Mouse (Mus musculus) frontal cortex, postnatal 10 days (tissue): ENCODE measurements around the gene Pdgfd.
"Not testable (repeated sequence)": the region's sequence is repeated elsewhere in the genome, so short reads cannot be mapped to it uniquely, and the experiment has no call there.

Source experiments
- DNase-seq, 2 experiments: peaks; one replicate each; pipeline ENCODE4 v3.0.0; 2022; ENCODE audit warnings: low spot score in 2 of 2, mixed read lengths in 1 of 2

Pdgfd gene

GRCm38 (mm10) chr9:6168391-6169037, at the start of gene Pdgfd:
TSS of gene Pdgfd (plus strand) at chr9:6168584.
- peak in 1 of 2 experiments; percentile 27 for DNase-seq

DNA sequence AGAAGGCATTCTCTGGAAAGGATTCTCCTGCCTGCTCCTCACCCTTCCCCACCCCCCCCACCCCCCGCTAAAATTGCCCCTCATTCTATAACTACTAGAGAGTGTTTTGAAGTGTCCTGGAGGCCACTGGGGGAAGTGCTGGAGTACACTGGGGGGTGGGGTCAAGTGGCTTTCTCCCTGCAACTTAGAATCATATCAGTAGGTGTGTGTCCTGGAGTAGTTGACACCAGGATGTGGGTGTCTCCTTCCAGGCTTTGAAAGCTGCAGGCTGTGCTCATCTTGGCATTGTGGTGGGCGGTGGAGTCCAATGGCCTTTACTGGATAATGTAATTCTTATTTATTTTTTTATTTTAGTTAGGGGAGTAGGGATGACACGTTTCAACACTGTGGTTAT, 651 bp downstream of the Pdgfd start:
- no peak for DNase-seq

GRCm38 (mm10) chr9:6170962-6171361, 2.6 kb downstream of the Pdgfd start:
- DNase-seq, result no peak

- no peak for DNase-seq
Measured at GRCm38 (mm10) chr9:6173276-6173675, 4.9 kb downstream of the Pdgfd start.

DNA sequence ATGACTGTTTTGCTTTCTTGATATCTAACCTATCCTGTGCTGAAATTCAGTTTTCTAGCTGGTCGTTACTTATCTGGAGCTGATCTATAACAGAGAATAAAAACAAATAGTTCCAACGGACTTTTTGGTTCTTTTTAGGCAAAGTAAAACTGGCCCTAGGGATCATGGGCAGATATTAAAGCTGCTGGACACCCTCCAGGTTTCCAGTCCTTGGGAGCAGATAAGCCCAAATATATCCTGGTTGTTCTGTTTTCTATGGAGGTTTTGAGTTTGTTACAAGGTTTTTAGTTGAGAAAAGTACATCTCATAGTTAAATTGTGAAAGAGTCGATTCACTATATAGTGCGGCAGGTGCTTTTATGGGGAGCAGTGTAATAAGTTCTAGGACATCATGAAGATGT, 7.3 kb downstream of the Pdgfd start:
- no peak for DNase-seq

- DNase-seq, result no peak
Measured at GRCm38 (mm10) chr9:6182307-6182923, 14.0 kb downstream of the Pdgfd start.

DNA sequence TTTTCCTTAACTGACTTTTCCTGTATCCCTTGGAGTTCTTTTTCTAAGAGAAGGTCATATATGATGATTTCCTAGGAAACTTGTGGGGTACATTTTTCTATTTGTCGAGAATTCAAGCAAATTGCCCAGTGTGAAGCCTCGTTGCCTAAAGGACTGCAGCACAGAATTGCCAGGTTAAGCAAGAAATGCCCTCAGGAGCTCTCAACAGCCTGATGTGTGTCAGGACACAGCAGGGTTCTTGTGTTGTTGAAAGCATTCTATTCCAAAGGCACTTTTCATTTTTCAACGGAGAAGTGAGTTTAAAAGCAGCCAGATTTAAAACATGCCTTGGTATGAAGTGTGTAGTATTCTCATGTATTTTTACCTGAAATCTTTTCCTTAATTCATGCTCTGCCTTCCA, 19.6 kb downstream of the Pdgfd start:
- DNase-seq, result no peak

DNA sequence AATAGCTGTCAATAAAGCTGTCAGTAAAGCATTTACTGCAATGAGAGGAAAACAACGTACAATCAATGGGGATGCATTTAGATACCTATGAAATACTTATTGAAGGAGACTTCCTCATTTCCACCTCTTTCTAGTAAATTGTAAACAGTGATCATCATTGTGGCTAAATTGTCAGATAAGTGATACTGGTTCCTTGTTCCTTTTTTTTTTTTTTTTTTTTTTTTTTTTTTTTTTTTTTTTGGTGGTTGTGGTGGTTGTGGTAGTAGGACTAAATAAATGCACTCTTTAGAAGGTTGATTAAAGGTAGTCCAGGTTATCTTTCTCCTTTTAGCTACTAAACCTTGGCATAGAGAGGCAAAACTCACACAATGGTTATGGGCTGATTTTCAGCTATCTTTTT, 25.0 kb downstream of the Pdgfd start:
- no peak for DNase-seq

- DNase-seq, result no peak
Measured at GRCm38 (mm10) chr9:6212862-6213261, 44.5 kb downstream of the Pdgfd start.

DNA sequence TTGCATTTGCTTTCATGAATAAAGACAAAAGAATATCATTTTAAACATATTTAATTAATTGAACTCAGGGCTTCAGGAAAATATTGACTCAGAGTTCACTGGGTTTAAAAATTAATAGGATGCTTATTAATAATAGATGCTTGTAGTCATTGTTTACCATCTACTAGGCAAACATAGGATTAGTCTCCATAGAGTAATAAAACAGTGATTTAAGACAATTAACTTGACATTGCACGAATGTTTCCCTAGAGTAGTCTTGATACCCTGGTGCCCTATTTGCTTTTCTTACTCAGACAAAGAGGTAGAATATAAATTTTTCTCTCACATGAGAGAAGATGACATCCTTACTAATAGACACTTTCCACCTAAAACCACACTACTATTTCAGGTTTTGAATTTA, 49.1 kb downstream of the Pdgfd start:
- DNase-seq, result no peak

DNA sequence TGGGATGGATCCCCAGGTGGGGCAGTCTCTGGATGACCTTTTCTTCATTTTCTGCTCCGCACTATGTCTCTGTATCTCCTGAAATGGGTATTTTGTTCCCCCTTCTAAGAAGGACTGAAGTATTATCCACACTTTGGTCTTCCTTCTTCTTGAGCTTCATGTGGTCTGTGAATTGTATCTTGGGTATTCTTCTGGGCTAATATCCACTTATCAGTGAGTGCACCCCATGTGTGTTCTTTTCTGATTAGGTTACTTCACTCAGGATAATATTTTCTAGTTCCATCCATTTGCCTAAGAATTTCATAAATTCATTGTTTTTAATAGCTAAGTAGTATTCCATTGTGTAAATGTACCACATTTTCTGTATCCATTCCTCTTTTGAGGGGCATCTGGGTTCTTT, 67.6 kb downstream of the Pdgfd start:
- not testable (repeated sequence) for DNase-seq

DNA sequence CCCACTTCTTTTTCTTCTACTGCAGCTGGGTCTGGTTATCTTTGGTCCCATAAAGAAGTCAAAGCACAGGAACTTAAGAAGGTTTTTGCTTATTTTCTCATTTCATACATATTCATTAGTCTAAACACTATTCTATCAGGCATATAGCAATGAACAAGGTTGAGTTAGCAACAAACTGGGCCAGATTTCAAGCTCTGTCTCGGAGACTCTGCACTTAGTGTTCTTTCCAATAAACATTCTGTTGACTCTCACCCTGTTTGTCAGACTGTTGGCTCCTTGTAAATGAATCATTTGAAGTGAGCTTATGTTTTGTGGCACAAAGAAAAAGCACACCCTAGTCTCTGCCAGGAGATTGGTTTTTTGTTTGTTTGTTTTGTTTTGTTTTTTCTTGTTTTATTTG, 81.9 kb downstream of the Pdgfd start:
- DNase-seq, result no peak

DNA sequence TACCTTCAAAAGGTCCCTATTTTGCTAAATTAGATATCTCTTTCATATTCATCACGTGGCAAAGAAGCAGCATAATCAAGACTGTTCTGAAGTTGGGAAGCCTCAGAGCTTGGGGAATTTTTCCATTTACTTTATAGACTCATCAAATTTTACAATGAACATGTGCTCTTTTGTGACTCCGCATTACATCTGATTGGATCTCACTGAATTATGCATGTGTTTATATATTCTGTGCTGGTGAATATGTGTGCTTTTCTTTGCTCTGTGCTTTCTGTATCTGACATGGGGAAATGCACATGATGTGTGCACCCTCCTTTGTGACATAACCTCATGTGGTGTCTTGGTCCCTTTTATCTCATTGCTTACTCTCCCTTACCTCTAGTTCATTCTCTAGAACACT, 83.6 kb downstream of the Pdgfd start:
- no peak for DNase-seq

DNA sequence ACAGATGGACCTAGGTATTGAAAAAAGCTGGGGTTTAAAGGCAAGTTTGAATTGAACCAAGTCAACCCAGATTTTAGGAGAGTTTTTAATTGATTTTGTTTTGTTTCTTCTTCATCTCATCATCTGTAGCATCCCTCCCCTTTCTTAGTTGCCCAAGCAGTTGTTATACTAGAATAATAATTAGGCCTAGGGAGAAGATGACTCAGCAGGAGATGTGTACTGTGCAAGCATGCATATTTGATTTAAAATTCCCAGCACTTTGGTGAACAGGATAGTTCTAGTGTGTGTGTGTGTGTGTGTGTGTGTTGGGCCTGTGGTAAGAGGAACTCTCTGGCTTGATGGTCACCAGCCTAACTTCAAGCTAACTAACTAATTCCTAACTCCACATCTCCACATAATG, 88.7 kb downstream of the Pdgfd start:
- no peak for DNase-seq

DNA sequence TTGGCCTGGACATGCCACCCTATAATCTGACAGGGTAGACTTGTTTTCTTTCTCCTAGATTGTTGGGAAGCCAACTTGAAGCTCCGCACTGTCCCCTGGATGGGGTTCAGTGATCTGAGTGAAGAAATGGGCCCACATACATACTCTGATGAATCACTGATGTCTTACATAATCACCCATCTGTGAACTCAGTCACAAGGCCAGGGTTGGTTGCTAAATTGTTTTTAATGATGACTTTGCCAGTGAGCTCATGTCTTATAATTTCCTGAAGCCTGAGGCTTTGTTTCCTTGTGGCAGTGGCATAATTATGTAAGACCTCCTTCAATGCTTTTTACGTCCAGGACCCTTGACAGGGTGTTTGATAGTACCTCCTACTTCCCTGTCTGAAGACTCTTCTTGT, 96.4 kb downstream of the Pdgfd start:
- DNase-seq, result no peak

- DNase-seq, result no peak
Measured at GRCm38 (mm10) chr9:6269796-6270280, 101.5 kb downstream of the Pdgfd start, which contains the start of gene Ddi1. TSS of gene Ddi1 (minus strand) at chr9:6269846.

GRCm38 (mm10) chr9:6276395-6276794, 108.0 kb downstream of the Pdgfd start:
- no peak for DNase-seq

DNA sequence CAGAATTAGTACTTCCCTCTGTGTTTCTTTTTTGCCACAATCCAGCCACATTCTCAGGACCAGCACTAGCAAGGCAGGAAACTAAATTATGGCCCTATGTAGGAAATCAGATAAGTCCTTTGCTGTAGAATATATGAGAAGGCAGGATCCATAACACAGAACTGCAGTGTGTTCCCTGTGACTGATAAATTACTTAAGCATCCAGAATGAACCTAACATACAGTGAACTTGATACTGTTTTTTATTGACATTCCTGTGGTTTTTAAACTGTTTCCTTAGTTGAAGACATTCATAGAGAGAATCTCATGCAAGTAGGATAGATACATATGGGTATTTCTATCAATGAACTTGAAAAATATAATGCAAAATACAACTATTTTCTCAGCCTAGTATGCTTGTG, 109.1 kb downstream of the Pdgfd start:
- DNase-seq, result no peak

DNA sequence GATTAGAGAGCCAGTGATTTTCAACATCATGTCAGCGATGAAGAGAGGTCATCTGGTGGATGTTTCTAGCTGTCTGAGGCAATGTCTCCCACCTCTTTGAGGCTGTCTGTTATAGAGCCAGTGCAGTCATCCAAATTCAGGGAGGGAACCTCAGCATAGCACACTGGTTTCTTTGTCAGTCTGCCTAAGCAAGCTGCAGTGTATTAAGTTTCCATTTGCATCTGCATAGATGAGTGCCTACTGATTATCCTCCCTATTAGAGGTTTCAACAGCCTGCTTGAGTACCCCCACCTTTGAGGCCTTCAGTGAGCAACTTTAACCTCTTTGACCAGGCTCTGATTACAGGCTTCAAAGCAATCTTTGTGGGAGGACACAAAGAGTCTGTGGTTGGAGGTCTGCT, 118.4 kb downstream of the Pdgfd start:
- DNase-seq, result no peak

DNA sequence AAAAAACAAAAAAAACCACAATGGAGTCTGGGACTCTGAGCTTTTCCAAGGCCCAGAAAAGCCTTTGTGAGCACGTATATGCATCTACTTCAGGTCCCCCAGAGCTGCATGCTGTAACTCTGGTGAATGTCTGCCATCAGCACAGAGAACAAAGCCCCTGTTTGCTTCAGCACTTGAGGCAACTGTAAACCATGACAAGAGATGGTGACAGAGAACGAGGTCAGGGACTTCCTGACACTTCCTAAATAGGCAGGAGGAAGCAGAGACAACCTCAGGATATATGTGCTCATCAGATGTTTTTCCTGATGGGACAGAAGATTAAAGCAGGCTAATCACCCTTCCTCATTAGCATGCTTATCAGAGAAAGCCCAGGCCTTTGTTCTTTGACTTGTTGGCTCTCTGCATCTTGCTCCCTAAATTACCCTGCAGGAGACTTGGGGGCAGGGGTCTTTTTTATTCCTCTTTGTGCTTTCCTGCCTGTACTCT, 120.9 kb downstream of the Pdgfd start:
- DNase-seq, result no peak

GRCm38 (mm10) chr9:6298547-6298946, 130.2 kb downstream of the Pdgfd start:
- DNase-seq, result no peak

DNA sequence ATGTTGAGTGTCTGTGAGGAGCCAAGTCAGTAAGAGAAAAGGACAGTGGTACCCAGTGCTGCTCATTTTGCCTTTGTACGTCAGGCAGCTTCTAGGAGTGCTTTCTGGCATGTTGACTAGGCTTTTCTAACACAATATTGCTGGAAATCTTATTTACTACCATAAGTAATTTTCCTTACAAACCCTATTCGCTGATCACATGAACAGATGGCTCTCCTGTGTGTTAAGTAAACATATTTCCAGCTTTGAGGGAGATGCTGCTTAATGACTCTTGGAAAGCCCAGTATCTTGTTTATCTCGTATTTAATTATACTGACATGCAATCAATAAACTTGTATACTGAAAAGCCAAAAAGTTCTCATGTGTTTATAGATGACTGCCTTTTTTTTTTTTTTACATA, 133.7 kb downstream of the Pdgfd start:
- DNase-seq, result no peak

- no peak for DNase-seq
Measured at GRCm38 (mm10) chr9:6304590-6304989, 136.2 kb downstream of the Pdgfd start.
